Mouse (Mus musculus): ENCODE results near the gene Tspan17. TPM values are rescaled to one million over a fixed set of nuclear protein-coding genes. Genes with fewer than 3 reads are reported as not detected.
"Not testable (repeated sequence)": the region's sequence is repeated elsewhere in the genome, so short reads cannot be mapped to it uniquely, and the experiment has no call there.

Gene Tspan17
- total RNA-seq, 4 experiments from 2014 or later = 14.0 to 24.3 (median 18.1) TPM

GRCm38 (mm10) chr13:54760906-54761305, 28.3 kb upstream of the Tspan17 start:
- no peak for DNase-seq (ENCODE audit: low spot score)

GRCm38 (mm10) chr13:54765281-54766191, 23.6 kb upstream of the Tspan17 start:
- no peak for DNase-seq (ENCODE audit: low spot score)

- no peak for DNase-seq (ENCODE audit: low spot score)
Observed at GRCm38 (mm10) chr13:54766192-54766768, 22.9 kb upstream of the Tspan17 start, which contains the start of gene Sncb. TSS of gene Sncb (minus strand) at chr13:54766595.

GRCm38 (mm10) chr13:54767012-54767411, 22.2 kb upstream of the Tspan17 start:
- DNase-seq (ENCODE audit: low spot score) = no peak

DNA sequence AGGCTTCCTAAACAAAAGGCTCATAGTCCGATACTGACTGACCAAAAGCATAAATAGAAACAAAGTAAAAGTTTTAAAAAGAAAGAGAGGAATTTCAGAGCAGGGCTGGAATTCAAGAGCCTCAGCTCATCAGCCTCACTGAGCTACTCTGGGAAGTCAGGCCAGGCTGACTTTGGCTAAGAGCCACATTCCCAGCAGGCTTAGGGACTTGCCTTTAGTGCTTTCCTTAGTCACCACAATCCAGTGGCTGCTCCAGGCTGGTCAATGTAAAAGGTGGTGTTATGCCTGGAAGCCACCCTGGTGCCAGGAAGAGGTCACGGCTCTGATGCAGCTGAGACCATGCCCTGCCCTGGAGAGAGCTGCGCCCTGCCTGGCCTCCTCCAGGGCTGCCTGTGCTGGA, 8.6 kb upstream of the Tspan17 start:
- peak; percentile 32 for DNase-seq (ENCODE audit: low spot score)

DNA sequence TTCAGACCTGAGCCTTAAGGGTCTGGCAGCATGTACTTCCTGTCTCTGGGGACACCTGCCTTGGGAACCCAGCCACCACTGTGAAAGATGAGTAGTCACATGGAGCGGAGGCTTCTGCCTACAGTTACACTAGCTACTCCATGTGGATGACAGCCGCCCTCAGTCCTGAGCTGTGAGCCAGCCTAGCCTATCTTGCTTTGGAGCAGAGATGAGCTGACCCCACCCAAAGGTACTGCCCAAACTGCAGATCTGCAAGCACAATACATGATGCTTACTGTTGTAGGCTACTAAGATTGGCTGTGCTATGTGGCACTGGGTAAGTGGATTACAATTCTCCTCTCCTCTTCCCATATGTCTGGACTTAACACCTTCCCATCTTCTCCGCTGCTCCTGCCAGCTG, 8.1 kb upstream of the Tspan17 start:
- no peak for DNase-seq (ENCODE audit: low spot score)

DNA sequence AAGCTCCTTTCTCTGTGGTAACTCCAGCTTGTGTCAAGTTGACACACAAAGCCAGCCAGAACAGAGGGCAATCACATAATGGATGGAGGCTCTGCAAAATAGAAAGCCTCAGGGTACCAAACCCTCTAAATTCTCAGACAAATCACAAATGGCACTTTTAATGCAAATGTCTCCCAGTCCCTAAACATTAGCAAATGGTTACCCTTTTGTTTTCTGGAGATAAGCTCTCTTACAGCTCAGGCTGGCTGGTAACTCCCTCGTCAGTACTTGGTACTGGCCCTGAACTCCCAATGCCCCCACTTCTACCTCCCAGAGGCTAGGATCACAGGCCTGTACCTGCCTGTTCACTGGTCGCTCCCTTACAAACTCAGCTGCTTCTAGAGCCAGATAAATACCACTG, 5.9 kb upstream of the Tspan17 start:
- no peak for DNase-seq (ENCODE audit: low spot score)

GRCm38 (mm10) chr13:54783698-54784097, 5.5 kb upstream of the Tspan17 start, which contains the start of gene Eif4e1b:
TSS of gene Eif4e1b (plus strand) at chr13:54783998.
- no peak for DNase-seq (ENCODE audit: low spot score)

GRCm38 (mm10) chr13:54787591-54787990, 1.6 kb upstream of the Tspan17 start:
- DNase-seq (ENCODE audit: low spot score) = not testable (repeated sequence)

- peak; percentile 31 for DNase-seq (ENCODE audit: low spot score)
Observed at GRCm38 (mm10) chr13:54789561-54790397, 602 bp downstream of the Tspan17 start.

GRCm38 (mm10) chr13:54792259-54793230, 3.4 kb downstream of the Tspan17 start:
- DNase-seq (ENCODE audit: low spot score) = no peak

- no peak for DNase-seq (ENCODE audit: low spot score)
Observed at GRCm38 (mm10) chr13:54794002-54794577, 4.9 kb downstream of the Tspan17 start.

DNA sequence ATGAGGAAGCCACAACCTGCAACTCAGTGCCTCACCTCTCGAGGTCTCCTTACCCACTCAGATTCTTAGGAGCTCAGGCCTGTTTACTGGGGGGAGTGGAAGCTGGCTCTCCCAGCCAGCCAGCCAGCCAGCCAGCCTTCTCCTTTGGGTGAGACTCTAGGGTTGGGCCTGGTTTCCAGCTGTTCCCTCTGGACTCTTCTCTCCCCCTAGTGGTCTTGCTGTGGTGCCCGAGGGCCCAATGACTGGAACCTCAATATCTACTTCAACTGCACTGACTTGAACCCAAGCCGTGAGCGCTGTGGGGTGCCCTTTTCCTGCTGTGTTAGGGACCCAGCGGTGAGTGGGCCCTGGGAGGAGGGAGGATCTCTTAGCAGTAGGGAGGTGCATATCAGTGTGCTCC, 5.7 kb downstream of the Tspan17 start:
- no peak for DNase-seq (ENCODE audit: low spot score)

- DNase-seq (ENCODE audit: low spot score) = peak; percentile 36
Observed at GRCm38 (mm10) chr13:54797356-54797755, 8.2 kb downstream of the Tspan17 start.

GRCm38 (mm10) chr13:54797861-54798643, 8.9 kb downstream of the Tspan17 start:
- no peak for DNase-seq (ENCODE audit: low spot score)

DNA sequence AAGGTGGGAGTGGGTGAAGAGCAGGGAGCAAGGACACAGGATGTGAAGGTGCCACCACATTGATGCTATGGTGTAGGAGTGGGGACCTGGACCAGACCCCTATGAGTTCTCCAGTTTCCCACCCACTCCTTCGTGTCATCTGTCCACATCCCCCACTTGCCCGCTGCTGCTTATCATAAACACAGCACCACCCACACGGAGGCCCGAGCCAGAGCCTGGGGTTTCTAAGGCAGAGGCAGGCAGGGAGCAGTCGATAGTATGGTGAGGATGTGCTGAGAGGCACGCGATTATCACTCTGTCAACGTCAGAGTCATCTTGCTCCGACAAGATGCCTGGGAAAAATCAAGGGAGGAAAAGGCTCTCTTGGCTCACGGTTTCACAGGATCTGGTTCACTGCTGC, 9.6 kb downstream of the Tspan17 start:
- DNase-seq (ENCODE audit: low spot score) = no peak

DNA sequence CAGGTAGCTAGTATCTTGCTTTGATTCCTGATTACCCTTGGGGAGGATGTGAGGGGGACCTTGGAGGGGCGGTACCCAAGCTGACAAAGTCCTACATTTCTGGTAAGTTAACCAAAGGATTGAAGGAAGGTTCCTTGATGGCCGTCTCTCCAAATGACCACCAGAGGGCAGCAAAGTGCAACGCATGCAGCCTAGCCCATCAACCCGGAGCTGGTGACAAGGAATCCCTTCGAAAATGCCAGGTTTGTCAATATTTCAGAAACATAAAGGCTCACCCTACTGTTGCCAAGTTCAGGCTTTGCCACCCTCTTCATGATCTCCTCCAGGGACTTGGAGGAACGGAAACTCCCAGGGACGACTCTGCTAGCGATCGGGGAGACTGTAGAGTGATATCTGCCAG, 10.5 kb downstream of the Tspan17 start:
- peak; percentile 75 for DNase-seq (ENCODE audit: low spot score)

GRCm38 (mm10) chr13:54800206-54800605, 11.0 kb downstream of the Tspan17 start:
- no peak for DNase-seq (ENCODE audit: low spot score)

DNA sequence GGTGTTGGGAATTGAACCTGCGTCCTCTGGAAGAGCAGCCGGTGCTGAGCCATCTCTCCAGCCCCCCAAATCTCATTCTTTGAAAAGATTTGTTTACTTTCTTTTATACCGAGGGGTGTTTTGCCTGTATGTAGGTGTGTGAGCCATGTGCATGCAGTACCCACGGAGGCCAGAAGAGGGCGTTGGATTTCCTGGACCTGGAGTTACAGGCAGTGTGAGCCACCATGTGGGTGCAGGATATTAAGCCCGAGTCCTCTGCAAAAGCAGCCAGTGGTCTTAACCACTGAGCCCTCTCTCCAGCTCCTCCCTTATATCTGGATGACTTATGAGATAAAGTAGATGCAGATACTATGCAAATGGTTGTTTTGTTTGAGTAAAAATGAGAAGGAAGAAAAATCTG, 13.8 kb downstream of the Tspan17 start:
- DNase-seq (ENCODE audit: low spot score) = no peak
